Mouse (Mus musculus) intestine, embryonic 16.5 days (tissue): ENCODE measurements around the gene Nup98. TPM values are rescaled to one million over a fixed set of nuclear protein-coding genes. Genes with fewer than 3 reads are reported as not detected.

Source experiments
- ATAC-seq: fragments of 200-750 bp; cut with Nextera tagmentation; 2 replicates; pipeline ENCODE4 v1.8.0; 2017; ENCODE audit warnings: moderate TSS enrichment, moderate library complexity
- H3K27ac ChIP-seq: fragments of 300-500 bp; sonication (generic); 2 replicates; pipeline ENCODE4 v1.5.1; 2014; ENCODE audit warnings: mild to moderate bottlenecking, low read length
- H3K27me3 ChIP-seq: fragments of 300-500 bp; sonication (generic); replicated peaks from 2 replicates; pipeline ENCODE4 v1.6.1; 2014; ENCODE audit warnings: low read length, control low read depth, mixed read lengths; ENCODE audit not compliant: control insufficient read depth, insufficient read depth
- H3K36me3 ChIP-seq: fragments of 300-500 bp; sonication (generic); 2 replicates; pipeline ENCODE4 v1.6.1; 2014; ENCODE audit warnings: low read length, control low read depth; ENCODE audit not compliant: control insufficient read depth, insufficient read depth
- H3K4me1 ChIP-seq: fragments of 300-500 bp; sonication (generic); 2 replicates; pipeline ENCODE4 v1.6.1; 2014; ENCODE audit warnings: low read length, control low read depth, mixed read lengths; ENCODE audit not compliant: control insufficient read depth, insufficient read depth
- H3K4me2 ChIP-seq: fragments of 300-500 bp; sonication (generic); 2 replicates; pipeline ENCODE4 v1.6.1; 2014; ENCODE audit warnings: low read depth, low read length, control low read depth
- H3K4me3 ChIP-seq: fragments of 300-500 bp; sonication (generic); 2 replicates; pipeline ENCODE4 v1.5.1; 2014; ENCODE audit warnings: mild to moderate bottlenecking, low read length
- H3K9ac ChIP-seq: fragments of 300-500 bp; sonication (generic); 2 replicates; pipeline ENCODE4 v1.6.1; 2014; ENCODE audit warnings: low read depth, low read length
- H3K9me3 ChIP-seq: fragments of 300-500 bp; sonication (generic); 2 replicates; pipeline ENCODE4 v1.6.1; 2016; ENCODE audit warnings: low read length, control low read depth; ENCODE audit not compliant: control insufficient read depth
- WGBS: fragments of 180-500 bp; shearing (Covaris S2); extraction: QIAGEN DNeasy Blood & Tissue Kit; methylation state at CpG from one replicate; pipeline ENCODE4 v1.1.7; 2014; 5-methylcytosine and 5-hydroxymethylcytosine counted together
- polyA plus RNA-seq: library from polyadenylated mRNA; unstranded; fragments of >200 nt; fragmentation: Nextera tagmentation; extraction: Ambion mirVana; gene quantifications from 2 replicates; pipeline ENCODE4 v1.2.1, GENCODE M21; 2015

Gene Nup98
- polyA plus RNA-seq = 27.5 and 27.9 TPM in 2 replicates

GRCm38 (mm10) chr7:102209756-102210721, at the start of gene Nup98, which contains the start of gene Pgap2:
Gene Nup98 (minus strand): TSS chr7:102210176.
Gene Pgap2 (plus strand): TSS chr7:102210208.
- peak; percentile 99 for ATAC-seq
- no peaks in the 10 kb centered on the region for H3K9me3 ChIP-seq
- no peaks in the 10 kb centered on the region for H3K27me3 ChIP-seq
- under 1% methylated on average over 83 of the region's 87 CpGs for WGBS
- peak within 1 kb of the TSS; percentile 92 for H3K9ac ChIP-seq
- H3K27ac ChIP-seq = peak within 1 kb of the TSS; percentile 94
- H3K4me2 ChIP-seq = peak within 1 kb of the TSS; percentile 79
- H3K4me1 ChIP-seq = peaks cover 4% of the 10 kb centered on the region
- H3K4me3 ChIP-seq = peak within 1 kb of the TSS; percentile 87
- H3K36me3 ChIP-seq = no peaks in the 10 kb centered on the region

GRCm38 (mm10) chr7:102258753-102259152, 48.8 kb upstream of the Nup98 start:
- no peak overlapping the region for H3K9ac ChIP-seq
- H3K4me2 ChIP-seq = no peak overlapping the region
- H3K36me3 ChIP-seq = no peaks in the 10 kb centered on the region
- ATAC-seq = no peak
- 64% methylated on average over 3 of the region's 3 CpGs for WGBS
- no peak overlapping the region for H3K4me3 ChIP-seq
- H3K9me3 ChIP-seq = no peaks in the 10 kb centered on the region
- no peak overlapping the region for H3K27ac ChIP-seq
- H3K27me3 ChIP-seq = no peaks in the 10 kb centered on the region
- no peaks in the 10 kb centered on the region for H3K4me1 ChIP-seq

- Histone ChIP-seq H3K36me3 (no peaks in the 10 kb centered on the region), H3K9ac (no peak overlapping the region), H3K27ac (no peak overlapping the region), H3K4me2 (no peak overlapping the region), H3K4me1 (no peaks in the 10 kb centered on the region), H3K27me3 (no peaks in the 10 kb centered on the region), H3K4me3 (no peak overlapping the region), H3K9me3 (no peaks in the 10 kb centered on the region)
- WGBS = 21% methylated on average over 4 of the region's 4 CpGs
- peak; percentile 71 for ATAC-seq
These were observed 48.2 kb upstream of the Nup98 start for GRCm38 (mm10) chr7:102258189-102258588.

GRCm38 (mm10) chr7:102256636-102257035, 46.7 kb upstream of the Nup98 start:
- Histone ChIP-seq H3K27ac (no peak overlapping the region), H3K4me1 (no peaks in the 10 kb centered on the region), H3K4me3 (no peak overlapping the region), H3K9ac (no peak overlapping the region), H3K9me3 (no peaks in the 10 kb centered on the region), H3K27me3 (no peaks in the 10 kb centered on the region), H3K36me3 (no peaks in the 10 kb centered on the region), H3K4me2 (no peak overlapping the region)
- WGBS = 83% methylated on average over 3 of the region's 3 CpGs
- ATAC-seq = no peak

GRCm38 (mm10) chr7:102255954-102256353, 46.0 kb upstream of the Nup98 start, which contains the start of gene Rhog:
Gene Rhog (minus strand): TSS chr7:102256054.
- Histone ChIP-seq H3K27me3 (no peaks in the 10 kb centered on the region), H3K4me1 (0 out of 2 replicates have a peak, but pooled peaks cover 5% of the 10 kb centered on the region), H3K36me3 (no peaks in the 10 kb centered on the region), H3K4me2 (no peak within 1 kb of the TSS), H3K27ac (no peak within 1 kb of the TSS), H3K9me3 (no peaks in the 10 kb centered on the region), H3K9ac (no peak within 1 kb of the TSS), H3K4me3 (no peak within 1 kb of the TSS)
- ATAC-seq = no peak
- 81% methylated on average over 3 of the region's 3 CpGs for WGBS

DNA sequence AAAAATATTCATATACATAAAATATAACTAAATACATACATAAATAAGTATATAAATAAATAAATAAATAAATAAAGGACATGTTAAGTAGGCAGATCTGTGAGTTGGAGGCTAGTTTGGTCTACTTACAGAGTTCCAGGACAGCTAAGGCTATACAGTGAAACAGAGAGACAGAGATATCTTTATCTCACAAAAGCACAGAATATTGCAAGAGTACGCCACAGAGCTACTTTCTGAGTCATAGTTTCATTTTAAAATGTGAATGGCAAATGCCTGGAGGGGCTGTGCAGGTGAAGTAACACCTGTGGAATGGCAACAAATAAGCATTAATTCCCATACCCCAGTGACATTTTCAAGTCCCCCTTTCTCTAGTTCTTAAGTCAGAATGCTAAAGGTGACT, 43.7 kb upstream of the Nup98 start:
- 77% methylated on average over 1 of the region's 1 CpGs for WGBS
- no peak overlapping the region for H3K27ac ChIP-seq
- H3K9ac ChIP-seq = no peak overlapping the region
- H3K4me2 ChIP-seq = no peak overlapping the region
- peaks cover 8% of the 10 kb centered on the region for H3K4me1 ChIP-seq
- H3K36me3 ChIP-seq = no peaks in the 10 kb centered on the region
- no peaks in the 10 kb centered on the region for H3K9me3 ChIP-seq
- H3K4me3 ChIP-seq = no peak overlapping the region
- H3K27me3 ChIP-seq = no peaks in the 10 kb centered on the region
- ATAC-seq = no peak

- peak overlapping the region; percentile 100 for H3K27ac ChIP-seq
- H3K9me3 ChIP-seq = no peaks in the 10 kb centered on the region
- under 1% methylated on average over 33 of the region's 33 CpGs for WGBS
- no peaks in the 10 kb centered on the region for H3K27me3 ChIP-seq
- peak overlapping the region; percentile 67 for H3K4me2 ChIP-seq
- H3K4me3 ChIP-seq = peak overlapping the region; percentile 86
- H3K9ac ChIP-seq = peak overlapping the region; percentile 94
- no peaks in the 10 kb centered on the region for H3K36me3 ChIP-seq
- peak; percentile 81 for ATAC-seq
- peaks cover 37% of the 10 kb centered on the region for H3K4me1 ChIP-seq
These were observed 40.7 kb upstream of the Nup98 start for GRCm38 (mm10) chr7:102250631-102251214.

DNA sequence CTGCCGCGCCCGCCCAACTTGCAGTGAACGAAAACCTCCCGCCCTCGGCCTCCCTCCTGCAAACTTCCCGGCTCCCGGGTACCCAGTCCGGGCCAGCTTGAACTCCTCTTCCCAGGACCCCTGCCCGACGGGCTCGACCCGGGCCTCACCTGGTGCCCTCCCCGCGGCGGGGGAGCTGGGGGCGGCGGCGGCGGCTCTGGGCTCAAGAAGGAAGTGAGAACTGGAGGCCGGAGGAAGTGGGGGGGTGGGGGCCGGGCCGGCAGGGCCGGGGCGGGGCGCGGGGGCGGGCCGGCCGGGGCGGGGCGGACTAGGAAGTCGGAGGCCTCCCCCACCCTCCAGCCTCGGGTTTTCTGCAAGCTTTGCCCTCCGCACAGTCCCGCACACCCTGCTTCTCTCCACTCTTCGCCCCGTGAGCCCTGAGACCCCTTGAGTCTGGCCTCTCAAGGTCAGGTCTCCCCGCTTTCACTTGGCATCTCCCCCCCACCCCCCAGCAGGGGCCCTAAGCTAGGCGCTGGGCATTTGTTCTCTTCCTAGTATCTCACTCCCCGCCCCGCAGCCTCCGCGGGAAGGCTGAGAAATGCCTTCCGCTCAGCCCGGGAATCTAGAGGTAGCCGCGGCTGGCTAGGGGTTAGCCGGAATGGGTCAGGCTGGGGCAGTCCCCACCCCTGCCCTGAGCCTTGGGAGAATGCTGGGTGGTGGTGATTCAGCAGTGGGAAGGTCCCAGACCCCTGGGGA, 40.1 kb upstream of the Nup98 start:
- H3K27ac ChIP-seq = peak overlapping the region; percentile 100
- ATAC-seq = peak; percentile 86
- peaks cover 43% of the 10 kb centered on the region for H3K4me1 ChIP-seq
- no peaks in the 10 kb centered on the region for H3K36me3 ChIP-seq
- no peaks in the 10 kb centered on the region for H3K27me3 ChIP-seq
- H3K4me2 ChIP-seq = peak overlapping the region; percentile 84
- H3K9ac ChIP-seq = peak overlapping the region; percentile 94
- H3K9me3 ChIP-seq = no peaks in the 10 kb centered on the region
- under 1% methylated on average over 34 of the region's 49 CpGs for WGBS
- H3K4me3 ChIP-seq = peak overlapping the region; percentile 86

GRCm38 (mm10) chr7:102249531-102249895, 39.5 kb upstream of the Nup98 start:
- Histone ChIP-seq H3K4me3 (peak overlapping the region; percentile 86), H3K4me2 (peak overlapping the region; percentile 84), H3K27ac (peak overlapping the region; percentile 100), H3K9ac (peak overlapping the region; percentile 94), H3K9me3 (no peaks in the 10 kb centered on the region), H3K27me3 (no peaks in the 10 kb centered on the region), H3K4me1 (peaks cover 49% of the 10 kb centered on the region), H3K36me3 (no peaks in the 10 kb centered on the region)
- under 1% methylated on average over 23 of the region's 23 CpGs for WGBS
- ATAC-seq = peak; percentile 43
